Mouse (Mus musculus) forebrain, embryonic 11.5 days (tissue): ENCODE data around the gene Fli1. TPM values are rescaled to one million over a fixed set of nuclear protein-coding genes. Genes with fewer than 3 reads are reported as not detected.

Experiments
- ATAC-seq: fragments of 200-750 bp; cut with Nextera tagmentation; replicated peaks from 2 replicates; pipeline ENCODE4 v1.8.0; 2017; ENCODE audit warnings: moderate TSS enrichment; ENCODE audit not compliant: low FRiP score
- DNase-seq: peaks from one replicate; pipeline ENCODE4 v3.0.0-alpha.2; 2017; ENCODE audit warnings: low spot score
- H3K27ac ChIP-seq: fragments of 300-500 bp; sonication (generic); 2 replicates; pipeline ENCODE4 v1.5.1; 2014; ENCODE audit warnings: low read depth, low read length
- H3K27me3 ChIP-seq: fragments of 300-500 bp; sonication (generic); 2 replicates; pipeline ENCODE4 v1.6.1; 2014; ENCODE audit warnings: mild to moderate bottlenecking, low read length, mixed read lengths; ENCODE audit not compliant: control insufficient read depth, insufficient read depth
- H3K36me3 ChIP-seq: fragments of 300-500 bp; sonication (generic); 2 replicates; pipeline ENCODE4 v1.6.1; 2014; ENCODE audit warnings: mild to moderate bottlenecking, low read length, moderate library complexity, mixed read lengths; ENCODE audit not compliant: control insufficient read depth, insufficient read depth
- H3K4me1 ChIP-seq: fragments of 300-500 bp; sonication (generic); replicated peaks from 2 replicates; pipeline ENCODE4 v1.6.1; 2014; ENCODE audit warnings: low read length, mixed read lengths; ENCODE audit not compliant: control insufficient read depth, insufficient read depth
- H3K4me2 ChIP-seq: fragments of 300-500 bp; sonication (generic); 2 replicates; pipeline ENCODE4 v1.6.1; 2014; ENCODE audit warnings: low read depth, mild to moderate bottlenecking, low read length, moderate library complexity, mixed read lengths; ENCODE audit not compliant: severe bottlenecking
- H3K4me3 ChIP-seq: fragments of 300-500 bp; sonication (generic); 2 replicates; pipeline ENCODE4 v1.5.1; 2014; ENCODE audit warnings: low read depth, low read length
- H3K9ac ChIP-seq: fragments of 300-500 bp; sonication (generic); 2 replicates; pipeline ENCODE4 v1.6.1; 2014; ENCODE audit warnings: low read length
- H3K9me3 ChIP-seq: fragments of 300-500 bp; sonication (generic); 2 replicates; pipeline ENCODE4 v1.6.1; 2016; ENCODE audit warnings: low read length, mixed read lengths; ENCODE audit not compliant: control insufficient read depth
- WGBS: fragments of 180-500 bp; shearing (Covaris S2); extraction: QIAGEN DNeasy Blood & Tissue Kit; methylation state at CpG from one replicate; pipeline ENCODE4 v1.1.7; 2014; 5-methylcytosine and 5-hydroxymethylcytosine counted together
- polyA plus RNA-seq: library from polyadenylated mRNA; unstranded; fragments of >200 nt; fragmentation: Nextera tagmentation; extraction: Ambion mirVana; gene quantifications from 2 replicates; pipeline ENCODE4 v1.2.1, GENCODE M21; 2014

The Fli1 gene
- polyA plus RNA-seq, 1 experiment from 2014 or later, result 14.3 TPM

- Histone ChIP-seq H3K27me3 (no peaks in the 10 kb centered on the region), H3K4me1 (no peaks in the 10 kb centered on the region), H3K27ac (no peak overlapping the region), H3K9me3 (no peaks in the 10 kb centered on the region), H3K4me2 (no peak overlapping the region), H3K4me3 (no peak overlapping the region), H3K9ac (no peak overlapping the region), H3K36me3 (no peaks in the 10 kb centered on the region)
- WGBS, result 80% methylated on average over 4 of the region's 4 CpGs
- ATAC-seq (no peak), DNase-seq (no peak)
Observed at GRCm38 (mm10) chr9:32487401-32487800, 55.3 kb downstream of the Fli1 start.

GRCm38 (mm10) chr9:32480418-32480817, 62.2 kb downstream of the Fli1 start:
- Histone ChIP-seq H3K9ac (no peak overlapping the region), H3K9me3 (no peaks in the 10 kb centered on the region), H3K27me3 (no peaks in the 10 kb centered on the region), H3K36me3 (no peaks in the 10 kb centered on the region), H3K4me1 (no peaks in the 10 kb centered on the region), H3K27ac (no peak overlapping the region), H3K4me2 (no peak overlapping the region), H3K4me3 (no peak overlapping the region)
- 82% methylated on average over 5 of the region's 5 CpGs for WGBS
- DNase-seq (no peak), ATAC-seq (no peak)

- no peak for ATAC-seq
- Histone ChIP-seq H3K4me1 (no peaks in the 10 kb centered on the region), H3K9ac (no peak overlapping the region), H3K27ac (no peak overlapping the region), H3K27me3 (no peaks in the 10 kb centered on the region), H3K9me3 (no peaks in the 10 kb centered on the region), H3K36me3 (no peaks in the 10 kb centered on the region), H3K4me2 (no peak overlapping the region), H3K4me3 (no peak overlapping the region)
- 68% methylated on average over 3 of the region's 3 CpGs for WGBS
- no peak for DNase-seq
Observed at GRCm38 (mm10) chr9:32478799-32479198, 63.9 kb downstream of the Fli1 start.

GRCm38 (mm10) chr9:32478087-32478486, 64.6 kb downstream of the Fli1 start:
- 91% methylated on average over 2 of the region's 2 CpGs for WGBS
- no peak overlapping the region for H3K4me2 ChIP-seq
- no peaks in the 10 kb centered on the region for H3K36me3 ChIP-seq

GRCm38 (mm10) chr9:32476604-32477003, 66.1 kb downstream of the Fli1 start:
- H3K9me3 ChIP-seq, result no peaks in the 10 kb centered on the region
- DNase-seq, result no peak
- H3K36me3 ChIP-seq, result no peaks in the 10 kb centered on the region
- 86% methylated on average over 10 of the region's 10 CpGs for WGBS
- no peak overlapping the region for H3K4me2 ChIP-seq
- H3K27ac ChIP-seq, result no peak overlapping the region
- H3K9ac ChIP-seq, result no peak overlapping the region
- H3K27me3 ChIP-seq, result no peaks in the 10 kb centered on the region
- H3K4me3 ChIP-seq, result no peak overlapping the region
- ATAC-seq, result no peak
- H3K4me1 ChIP-seq, result no peaks in the 10 kb centered on the region

More at GRCm38 (mm10) chr9:32478087-32478486, 64.6 kb downstream of the Fli1 start:
- H3K27me3 ChIP-seq, result no peaks in the 10 kb centered on the region
- H3K9ac ChIP-seq, result no peak overlapping the region
- H3K4me3 ChIP-seq, result no peak overlapping the region
- ATAC-seq, result no peak
- no peaks in the 10 kb centered on the region for H3K9me3 ChIP-seq
- H3K27ac ChIP-seq, result no peak overlapping the region
- DNase-seq, result no peak
- H3K4me1 ChIP-seq, result no peaks in the 10 kb centered on the region

GRCm38 (mm10) chr9:32474621-32475390, 67.9 kb downstream of the Fli1 start:
- Histone ChIP-seq H3K27me3 (no peaks in the 10 kb centered on the region), H3K9ac (no peak overlapping the region), H3K27ac (no peak overlapping the region), H3K4me3 (no peak overlapping the region), H3K4me1 (no peaks in the 10 kb centered on the region), H3K36me3 (no peaks in the 10 kb centered on the region), H3K9me3 (no peaks in the 10 kb centered on the region), H3K4me2 (no peak overlapping the region)
- DNase-seq (no peak), ATAC-seq (no peak)
- 86% methylated on average over 10 of the region's 10 CpGs for WGBS

GRCm38 (mm10) chr9:32472346-32472745, 70.3 kb downstream of the Fli1 start:
- Histone ChIP-seq H3K27ac (no peak overlapping the region), H3K4me3 (no peak overlapping the region), H3K9ac (no peak overlapping the region), H3K4me2 (no peak overlapping the region), H3K4me1 (peaks cover 6% of the 10 kb centered on the region; the same call in 1 of the 2 replicates), H3K36me3 (no peaks in the 10 kb centered on the region), H3K9me3 (no peaks in the 10 kb centered on the region), H3K27me3 (no peaks in the 10 kb centered on the region)
- DNase-seq (no peak), ATAC-seq (no peak)
- WGBS, result 96% methylated on average over 3 of the region's 3 CpGs

- DNase-seq (peak; percentile 59), ATAC-seq (peak; percentile 71)
- Histone ChIP-seq H3K9me3 (no peaks in the 10 kb centered on the region), H3K9ac (no peak overlapping the region), H3K4me3 (no peak overlapping the region), H3K4me2 (no peak overlapping the region), H3K4me1 (peaks cover 6% of the 10 kb centered on the region; the same call in 1 of the 2 replicates), H3K27ac (no peak overlapping the region), H3K27me3 (no peaks in the 10 kb centered on the region), H3K36me3 (no peaks in the 10 kb centered on the region)
- WGBS, result 29% methylated on average over 8 of the region's 8 CpGs
Observed at GRCm38 (mm10) chr9:32469123-32469751, 73.4 kb downstream of the Fli1 start.
